Mouse (Mus musculus): Measurements from ENCODE around the gene Hist1h3e. TPM values are rescaled to one million over a fixed set of nuclear protein-coding genes. Genes with fewer than 3 reads are reported as not detected.

The Hist1h3e gene
- polyA plus RNA-seq, 1 experiment, result 0.83 TPM

GRCm38 (mm10) chr13:23518885-23519284, 43.3 kb downstream of the Hist1h3e start:
- DNase-seq (ENCODE audit: low spot score), result peak; percentile 34

GRCm38 (mm10) chr13:23518295-23518603, 43.9 kb downstream of the Hist1h3e start:
- no peak for DNase-seq (ENCODE audit: low spot score)

GRCm38 (mm10) chr13:23517603-23518294, 44.4 kb downstream of the Hist1h3e start:
- DNase-seq (ENCODE audit: low spot score), result peak; percentile 79

GRCm38 (mm10) chr13:23516822-23517602, 45.2 kb downstream of the Hist1h3e start:
- peak; percentile 58 for DNase-seq (ENCODE audit: low spot score)

GRCm38 (mm10) chr13:23515826-23516620, 46.1 kb downstream of the Hist1h3e start:
- DNase-seq (ENCODE audit: low spot score), result no peak

- DNase-seq (ENCODE audit: low spot score), result no peak
Measured at GRCm38 (mm10) chr13:23515281-23515680, 46.9 kb downstream of the Hist1h3e start.

GRCm38 (mm10) chr13:23513517-23513916, 48.7 kb downstream of the Hist1h3e start:
- no peak for DNase-seq (ENCODE audit: low spot score)

Other genes with a start within 250 kb of the Hist1h3e start
- 12.7 and 15.8 TPM in 2 replicates for gene Zfp322a, start 193.2 kb downstream of the Hist1h3e start, polyA plus RNA-seq (2012; rRNA removed)
- gene Abt1, start 138.5 kb downstream of the Hist1h3e start, polyA plus RNA-seq (2012; rRNA removed), result 7.9 TPM in 2 replicates
- gene Btn1a1, start 96.5 kb downstream of the Hist1h3e start, polyA plus RNA-seq (2012; rRNA removed), result not detected in 2 replicates
- 0.04 TPM in 1 of 2 replicates, not detected in the other for gene Btn2a2, start 73.5 kb downstream of the Hist1h3e start, polyA plus RNA-seq (2012; rRNA removed)
- gene Hist1h4h, start 31.3 kb downstream of the Hist1h3e start, polyA plus RNA-seq (2012; rRNA removed), result 27.8 and 30.5 TPM in 2 replicates
- 1.3 and 5.2 TPM in 2 replicates for gene Hist1h2af, start 28.5 kb downstream of the Hist1h3e start, polyA plus RNA-seq (2012; rRNA removed)
- 0.40 and 0.90 TPM in 2 replicates for gene Hist1h3g, start 26.9 kb downstream of the Hist1h3e start, polyA plus RNA-seq (2012; rRNA removed)
- gene Hist1h2bh, start 19.0 kb downstream of the Hist1h3e start, polyA plus RNA-seq (2012; rRNA removed), result 0.60 and 0.69 TPM in 2 replicates
- 0.44 and 0.78 TPM in 2 replicates for gene Hist1h3f, start 18.3 kb downstream of the Hist1h3e start, polyA plus RNA-seq (2012; rRNA removed)
- gene Hist1h4f, start 10.7 kb downstream of the Hist1h3e start, polyA plus RNA-seq (2012; rRNA removed), result 0.26 and 0.78 TPM in 2 replicates
- gene Hist1h1d, start 9.1 kb downstream of the Hist1h3e start, polyA plus RNA-seq (2012; rRNA removed), result 0.62 and 0.90 TPM in 2 replicates
- gene Hist1h2ae, start 8.9 kb upstream of the Hist1h3e start, polyA plus RNA-seq (2012; rRNA removed), result 0.15 and 0.53 TPM in 2 replicates
- 7.4 and 9.9 TPM in 2 replicates for gene Hist1h2bg, start 9.0 kb upstream of the Hist1h3e start, polyA plus RNA-seq (2012; rRNA removed)
- gene Hist1h2bf, start 11.8 kb upstream of the Hist1h3e start, polyA plus RNA-seq (2012; rRNA removed), result 0.75 TPM in 1 of 2 replicates, not detected in the other
- gene Hist1h2ad, start 12.0 kb upstream of the Hist1h3e start, polyA plus RNA-seq (2012; rRNA removed), result 1.6 and 1.9 TPM in 2 replicates
- 2.5 and 2.6 TPM in 2 replicates for gene Hist1h3d, start 13.4 kb upstream of the Hist1h3e start, polyA plus RNA-seq (2012; rRNA removed)
- 0.47 and 3.4 TPM in 2 replicates for gene Hist1h4d, start 19.2 kb upstream of the Hist1h3e start, polyA plus RNA-seq (2012; rRNA removed)
- 2.6 and 3.4 TPM in 2 replicates for gene Hist1h2be, start 58.8 kb upstream of the Hist1h3e start, polyA plus RNA-seq (2012; rRNA removed)
- 1.1 and 2.4 TPM in 2 replicates for gene Hist1h1e, start 60.2 kb upstream of the Hist1h3e start, polyA plus RNA-seq (2012; rRNA removed)
- gene Hist1h2ac, start 121.6 kb upstream of the Hist1h3e start, polyA plus RNA-seq (2012; rRNA removed), result 0.45 and 0.86 TPM in 2 replicates
- gene Hist1h2bc, start 121.8 kb upstream of the Hist1h3e start, polyA plus RNA-seq (2012; rRNA removed), result 193 and 203 TPM in 2 replicates
- not detected in 2 replicates for gene Hist1h1t, start 133.4 kb upstream of the Hist1h3e start, polyA plus RNA-seq (2012; rRNA removed)
- gene Hist1h4c, start 136.1 kb upstream of the Hist1h3e start, polyA plus RNA-seq (2012; rRNA removed), result 0.47 and 1.7 TPM in 2 replicates
- 13.8 and 14.8 TPM in 2 replicates for gene Hfe, start 148.5 kb upstream of the Hist1h3e start, polyA plus RNA-seq (2012; rRNA removed)
- gene Hist1h1c, start 176.4 kb upstream of the Hist1h3e start, polyA plus RNA-seq (2012; rRNA removed), result 125 and 170 TPM in 2 replicates
- 0.48 and 0.84 TPM in 2 replicates for gene Hist1h3c, start 183.2 kb upstream of the Hist1h3e start, polyA plus RNA-seq (2012; rRNA removed)
- 0.43 and 0.49 TPM in 2 replicates for gene Hist1h2bb, start 184.4 kb upstream of the Hist1h3e start, polyA plus RNA-seq (2012; rRNA removed)
- gene Hist1h2ab, start 188.8 kb upstream of the Hist1h3e start, polyA plus RNA-seq (2012; rRNA removed), result 0.60 TPM in 1 of 2 replicates, not detected in the other
- 0.48 and 0.52 TPM in 2 replicates for gene Hist1h3b, start 189.9 kb upstream of the Hist1h3e start, polyA plus RNA-seq (2012; rRNA removed)
- gene Hist1h4b, start 194.6 kb upstream of the Hist1h3e start, polyA plus RNA-seq (2012; rRNA removed), result 0.75 and 0.94 TPM in 2 replicates
- 0.48 and 1.2 TPM in 2 replicates for gene Hist1h4a, start 198.9 kb upstream of the Hist1h3e start, polyA plus RNA-seq (2012; rRNA removed)
- gene Hist1h3a, start 200.0 kb upstream of the Hist1h3e start, polyA plus RNA-seq (2012; rRNA removed), result 0.34 and 0.66 TPM in 2 replicates
- gene Hist1h1a, start 201.3 kb upstream of the Hist1h3e start, polyA plus RNA-seq (2012; rRNA removed), result not detected in 2 replicates
- 0.25 and 0.36 TPM in 2 replicates for gene Trim38, start 207.5 kb upstream of the Hist1h3e start, polyA plus RNA-seq (2012; rRNA removed)
- not detected in 2 replicates for gene Slc17a2, start 244.6 kb upstream of the Hist1h3e start, polyA plus RNA-seq (2012; rRNA removed)

Data from urinary bladder, adult 2 months (tissue).